Mouse (Mus musculus) erythroblast, embryonic 14.5 days (primary cell): ENCODE results near the gene Med9.

Source experiments
- GATA1 ChIP-seq: IDR thresholded peaks from 2 replicates; pipeline ENCODE4 v1.6.1; 2012; ENCODE audit warnings: low read length, inconsistent platforms, mixed read lengths
- TAL1 ChIP-seq: IDR thresholded peaks from 3 replicates; pipeline ENCODE4 v1.6.1; 2012; ENCODE audit warnings: low read length, inconsistent platforms, mixed read lengths

GRCm38 (mm10) chr11:59970780-59971179 is 22.8 kb downstream of the Med9 start:
- TF ChIP-seq GATA1: no peak
- no peak for TF ChIP-seq TAL1
